Mouse (Mus musculus) kidney, embryonic 16.5 days (tissue): ENCODE measurements around the gene Mrpl35. TPM values are rescaled to one million over a fixed set of nuclear protein-coding genes. Genes with fewer than 3 reads are reported as not detected.
A peak's percentile ranks its signal among the peaks of the same experiment; 100 is the strongest.
"Not testable (repeated sequence)": the region's sequence is repeated elsewhere in the genome, so short reads cannot be mapped to it uniquely, and the experiment has no call there.

ENCODE experiments used
- ATAC-seq: fragments of 200-750 bp; cut with Nextera tagmentation; 2 replicates; pipeline ENCODE4 v1.8.0; 2017; ENCODE audit warnings: moderate TSS enrichment; ENCODE audit not compliant: low FRiP score, low TSS enrichment
- H3K27ac ChIP-seq: fragments of 300-500 bp; sonication (generic); 2 replicates; pipeline ENCODE4 v1.5.1; 2014; ENCODE audit warnings: low read length
- H3K27me3 ChIP-seq: fragments of 300-500 bp; sonication (generic); 2 replicates; pipeline ENCODE4 v1.6.1; 2014; ENCODE audit warnings: low read length, control low read depth, mixed read lengths; ENCODE audit not compliant: insufficient read depth
- H3K36me3 ChIP-seq: fragments of 300-500 bp; sonication (generic); 2 replicates; pipeline ENCODE4 v1.6.1; 2014; ENCODE audit warnings: low read length, control low read depth, mixed read lengths; ENCODE audit not compliant: insufficient read depth
- H3K4me1 ChIP-seq: fragments of 300-500 bp; sonication (generic); 2 replicates; pipeline ENCODE4 v1.6.1; 2014; ENCODE audit warnings: low read length, control low read depth, mixed read lengths; ENCODE audit not compliant: insufficient read depth
- H3K4me2 ChIP-seq: fragments of 300-500 bp; sonication (generic); replicated peaks from 2 replicates; pipeline ENCODE4 v1.6.1; 2014; ENCODE audit warnings: low read depth, low read length
- H3K4me3 ChIP-seq: fragments of 300-500 bp; sonication (generic); 2 replicates; pipeline ENCODE4 v1.5.1; 2014; ENCODE audit warnings: mild to moderate bottlenecking, low read length
- H3K9ac ChIP-seq: fragments of 300-500 bp; sonication (generic); replicated peaks from 2 replicates; pipeline ENCODE4 v1.6.1; 2014; ENCODE audit warnings: low read length
- H3K9me3 ChIP-seq: fragments of 300-500 bp; sonication (generic); 2 replicates; pipeline ENCODE4 v1.6.1; 2016; ENCODE audit warnings: low read length, control low read depth
- WGBS: fragments of 180-500 bp; shearing (Covaris S2); extraction: QIAGEN DNeasy Blood & Tissue Kit; methylation state at CpG from one replicate; pipeline ENCODE4 v1.1.7; 2014; 5-methylcytosine and 5-hydroxymethylcytosine counted together
- polyA plus RNA-seq: library from polyadenylated mRNA; unstranded; fragments of >200 nt; fragmentation: Nextera tagmentation; extraction: Ambion mirVana; gene quantifications from 2 replicates; pipeline ENCODE4 v1.2.1, GENCODE M21; 2015

The Mrpl35 gene
- polyA plus RNA-seq, result 70.7 and 71.2 TPM in 2 replicates

- no peak within 1 kb of the TSS for H3K27ac ChIP-seq
- no peak within 1 kb of the TSS for H3K9ac ChIP-seq
- H3K4me1 ChIP-seq, result peaks cover 9% of the 10 kb centered on the region
- no peak for ATAC-seq
- H3K4me2 ChIP-seq, result no peak within 1 kb of the TSS
- no peaks in the 10 kb centered on the region for H3K36me3 ChIP-seq
- H3K27me3 ChIP-seq, result no peaks in the 10 kb centered on the region
- no peak within 1 kb of the TSS for H3K4me3 ChIP-seq
- WGBS, result 33% methylated on average over 1 of the region's 1 CpGs
- no peaks in the 10 kb centered on the region for H3K9me3 ChIP-seq
Measured at GRCm38 (mm10) chr6:71826869-71827268, at the start of gene Mrpl35. Gene Mrpl35, minus strand, starts transcription at chr6:71826969.

DNA sequence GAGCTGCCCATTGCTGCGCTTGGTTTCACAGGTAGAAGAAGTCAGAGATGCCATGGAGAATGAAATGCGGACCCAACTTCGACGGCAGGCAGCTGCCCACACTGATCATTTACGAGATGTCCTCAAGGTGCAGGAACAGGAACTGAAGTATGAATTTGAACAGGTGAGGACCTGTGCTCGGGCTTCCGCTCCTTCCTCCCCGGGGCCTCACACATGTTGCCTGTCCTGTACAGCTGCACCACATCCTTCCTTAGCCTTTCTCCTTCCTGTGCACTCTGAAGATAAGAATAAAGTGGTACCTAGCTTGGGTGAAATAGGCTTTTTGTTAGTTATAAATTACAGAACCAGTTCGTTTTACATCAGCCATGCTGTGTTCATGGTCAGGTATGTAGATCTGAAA lies 44.6 kb upstream of the Mrpl35 start:
- Histone ChIP-seq H3K4me2 (no peak overlapping the region), H3K4me3 (no peak overlapping the region), H3K9me3 (no peaks in the 10 kb centered on the region), H3K27ac (no peak overlapping the region), H3K9ac (no peak overlapping the region), H3K27me3 (no peaks in the 10 kb centered on the region), H3K36me3 (peaks cover 73% of the 10 kb centered on the region), H3K4me1 (no peaks in the 10 kb centered on the region)
- WGBS, result 93% methylated on average over 9 of the region's 9 CpGs
- ATAC-seq, result no peak

- Histone ChIP-seq H3K4me2 (no peak overlapping the region), H3K9me3 (peaks cover 7% of the 10 kb centered on the region; the same call in 1 of the 2 replicates), H3K36me3 (peaks cover 70% of the 10 kb centered on the region), H3K27me3 (no peaks in the 10 kb centered on the region), H3K4me3 (no peak overlapping the region), H3K9ac (no peak overlapping the region), H3K4me1 (no peaks in the 10 kb centered on the region), H3K27ac (no peak overlapping the region)
- no peak for ATAC-seq
- 97% methylated on average over 1 of the region's 1 CpGs for WGBS
Measured at GRCm38 (mm10) chr6:71868809-71869208, 42.0 kb upstream of the Mrpl35 start.

DNA sequence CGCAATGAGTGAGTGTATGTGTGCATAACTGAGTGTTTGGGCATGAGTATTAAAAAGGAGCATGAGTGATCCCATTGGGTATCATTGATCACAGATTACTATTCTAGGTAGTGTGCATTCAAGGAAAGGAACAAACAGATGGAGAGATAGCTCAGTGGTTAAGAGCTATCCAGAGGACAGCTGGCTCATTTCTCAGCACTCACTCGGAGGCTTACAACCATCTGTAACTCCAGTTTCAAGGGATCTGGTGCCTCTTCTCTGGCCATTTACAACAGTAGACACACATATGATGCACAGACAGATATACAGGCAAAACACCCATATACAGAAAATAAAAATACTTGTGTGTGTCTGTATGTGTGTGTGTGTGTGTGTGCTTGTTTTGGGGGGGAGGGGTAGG lies 41.0 kb upstream of the Mrpl35 start:
- Histone ChIP-seq H3K4me2 (no peak overlapping the region), H3K4me1 (no peaks in the 10 kb centered on the region), H3K9me3 (peaks cover 7% of the 10 kb centered on the region; the same call in 1 of the 2 replicates), H3K4me3 (no peak overlapping the region), H3K27ac (no peak overlapping the region), H3K9ac (no peak overlapping the region), H3K36me3 (peaks cover 71% of the 10 kb centered on the region), H3K27me3 (no peaks in the 10 kb centered on the region)
- WGBS, result 82% methylated on average over 2 of the region's 2 CpGs
- ATAC-seq, result no peak

GRCm38 (mm10) chr6:71846906-71847305 lies 20.1 kb upstream of the Mrpl35 start:
- not testable (repeated sequence) for H3K9me3 ChIP-seq, H3K4me2 ChIP-seq, H3K4me1 ChIP-seq, H3K9ac ChIP-seq, H3K4me3 ChIP-seq, ATAC-seq, H3K27ac ChIP-seq, H3K27me3 ChIP-seq
- WGBS, result 79% methylated on average over 6 of the region's 6 CpGs
- H3K36me3 ChIP-seq, result peaks cover 24% of the 10 kb centered on the region; the same call in 1 of the 2 replicates

DNA sequence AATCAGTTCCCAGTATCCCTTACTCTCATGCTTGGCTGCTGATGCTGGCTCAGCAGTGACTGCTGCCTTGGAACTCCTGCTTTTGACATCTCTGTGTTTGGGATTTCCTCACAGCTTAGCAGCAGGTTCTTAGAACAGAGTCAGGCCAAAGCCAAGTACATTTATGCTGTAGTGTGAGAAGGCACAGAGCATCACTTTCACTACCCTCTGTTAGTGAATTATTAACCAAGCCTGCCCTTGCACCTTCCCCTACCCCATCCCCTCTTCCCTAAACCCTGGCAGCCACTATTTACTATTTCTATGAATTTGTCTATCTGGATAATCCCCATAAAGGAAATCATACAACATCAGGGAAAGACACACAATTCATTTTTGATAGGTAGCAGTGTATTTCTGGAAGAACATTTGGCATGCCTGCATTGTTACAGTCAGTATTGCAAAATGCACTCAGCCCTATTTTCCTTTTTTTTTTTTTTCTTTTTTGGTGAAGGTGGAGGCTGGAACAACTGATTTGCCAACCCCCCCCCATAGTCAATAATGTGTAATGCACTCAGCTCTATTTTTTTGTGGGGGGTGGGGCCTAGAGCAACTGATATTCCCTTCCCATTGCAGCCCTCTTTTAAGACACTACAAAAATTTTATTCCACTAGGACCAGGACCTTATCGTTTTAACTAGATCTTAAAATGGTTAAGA lies 14.0 kb upstream of the Mrpl35 start:
- 0 out of 2 replicates have a peak, but pooled peaks have one; percentile 31 for ATAC-seq
- H3K4me3 ChIP-seq, result no peak overlapping the region
- no peak overlapping the region for H3K4me2 ChIP-seq
- H3K36me3 ChIP-seq, result peaks cover 11% of the 10 kb centered on the region; the same call in 1 of the 2 replicates
- no peak overlapping the region for H3K9ac ChIP-seq
- 93% methylated on average over 1 of the region's 1 CpGs for WGBS
- H3K27me3 ChIP-seq, result no peaks in the 10 kb centered on the region
- peaks cover 11% of the 10 kb centered on the region for H3K4me1 ChIP-seq
- H3K9me3 ChIP-seq, result no peaks in the 10 kb centered on the region
- no peak overlapping the region for H3K27ac ChIP-seq

- ATAC-seq, result no peak
- Histone ChIP-seq H3K36me3 (peaks cover 4% of the 10 kb centered on the region; the same call in 1 of the 2 replicates), H3K9ac (no peak overlapping the region), H3K27me3 (no peaks in the 10 kb centered on the region), H3K4me2 (no peak overlapping the region), H3K27ac (no peak overlapping the region), H3K9me3 (no peaks in the 10 kb centered on the region), H3K4me1 (peaks cover 11% of the 10 kb centered on the region), H3K4me3 (no peak overlapping the region)
Measured at GRCm38 (mm10) chr6:71839815-71840214, 13.0 kb upstream of the Mrpl35 start.

DNA sequence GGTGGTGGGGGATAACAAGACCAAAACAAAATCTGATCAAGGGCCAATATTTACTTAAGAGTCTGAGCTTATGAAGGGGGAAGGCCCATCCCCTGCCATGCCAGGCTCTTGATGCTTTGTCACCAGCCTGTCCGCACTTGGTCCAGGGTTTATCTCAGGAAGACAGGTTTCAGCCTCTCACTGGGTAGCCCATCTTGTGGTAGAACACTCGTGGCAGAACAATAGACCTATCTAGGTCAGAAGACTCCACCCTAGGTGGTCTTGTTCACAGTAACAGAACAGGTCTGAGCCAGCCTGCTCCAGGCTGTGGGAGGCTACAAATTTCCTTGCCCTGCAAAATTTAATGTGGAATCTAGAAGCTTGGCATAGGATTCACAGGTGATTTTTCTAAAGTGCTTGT lies 10.0 kb upstream of the Mrpl35 start:
- H3K4me1 ChIP-seq, result peaks cover 18% of the 10 kb centered on the region
- ATAC-seq, result no peak
- no peak overlapping the region for H3K4me2 ChIP-seq
- no peaks in the 10 kb centered on the region for H3K9me3 ChIP-seq
- H3K9ac ChIP-seq, result no peak overlapping the region
- H3K27ac ChIP-seq, result no peak overlapping the region
- H3K4me3 ChIP-seq, result no peak overlapping the region
- no peaks in the 10 kb centered on the region for H3K36me3 ChIP-seq
- no peaks in the 10 kb centered on the region for H3K27me3 ChIP-seq
- WGBS, result 75% methylated on average over 2 of the region's 2 CpGs

GRCm38 (mm10) chr6:71831581-71831960 lies 4.8 kb upstream of the Mrpl35 start:
- H3K27ac ChIP-seq, result peak overlapping the region; percentile 88

More at GRCm38 (mm10) chr6:71831581-71831960, 4.8 kb upstream of the Mrpl35 start:
- Histone ChIP-seq H3K9me3 (no peaks in the 10 kb centered on the region), H3K4me2 (peak overlapping the region; percentile 91), H3K4me3 (peak overlapping the region; percentile 75), H3K27me3 (no peaks in the 10 kb centered on the region), H3K9ac (peak overlapping the region; percentile 85), H3K36me3 (no peaks in the 10 kb centered on the region), H3K4me1 (peaks cover 10% of the 10 kb centered on the region)
- WGBS, result under 1% methylated on average over 21 of the region's 21 CpGs
- peak; percentile 99 for ATAC-seq
